ENCODE assay signal across 8 mouse cellular contexts in genomic region chr19:5056251-5056650, GRCm38 (mm10). TPM values are rescaled to one million over a fixed set of nuclear protein-coding genes. Genes with fewer than 3 reads are reported as not detected.
DNase-seq lines count a peak whose midpoint lies in the region; ATAC-seq lines count a peak whose summit lies in the region.

No protein-coding gene starts in this region.

- 0 out of 2 replicates have a peak overlapping the region, but pooled peaks have one; percentile 10 for H3K9ac ChIP-seq in hindbrain, embryonic 15.5 days

- ATAC-seq in cerebellum, adult (ENCODE audit: insufficient number of reproducible peaks, low FRiP score, low TSS enrichment), result no peak
- ATAC-seq in hindbrain, embryonic 15.5 days (ENCODE audit: low FRiP score, low read depth), result peak; percentile 15; the same call in 1 of the 2 replicates
- peak; percentile 57 for ATAC-seq in megakaryocyte progenitor cell, adult 5-6 weeks (replicated peaks; ENCODE audit: poor library complexity)

- H3K27me3 ChIP-seq in hindbrain, embryonic 15.5 days, result peaks cover 33% of the 10 kb centered on the region

- DNase-seq in cerebellum, adult 8-10 months, result peak; percentile 35
- DNase-seq in 416B (ENCODE audit: low read depth), result peak; percentile 44
- peak; percentile 83 for DNase-seq in embryo, embryonic 9.5 days (ENCODE audit: extremely low spot score)
- peak; percentile 57 for DNase-seq in yolk sac, embryonic 10.5 days (ENCODE audit: low spot score)
- no peak for DNase-seq in layer of hippocampus, adult 8-10 months (ENCODE audit: low spot score in 2 of 2)

- H3K4me1 ChIP-seq in hindbrain, embryonic 15.5 days (replicated peaks), result peaks cover 19% of the 10 kb centered on the region; the same call in 1 of the 2 replicates

- 12% methylated on average over 6 of the region's 6 CpGs for WGBS in hindbrain, embryonic 15.5 days

- H3K27ac ChIP-seq in hindbrain, embryonic 15.5 days (replicated peaks), result no peak overlapping the region

- no peak overlapping the region for H3K4me3 ChIP-seq in hindbrain, embryonic 15.5 days

- no peak overlapping the region for H3K4me2 ChIP-seq in hindbrain, embryonic 15.5 days

- no peaks in the 10 kb centered on the region for H3K9me3 ChIP-seq in hindbrain, embryonic 15.5 days

- no peaks in the 10 kb centered on the region for H3K36me3 ChIP-seq in hindbrain, embryonic 15.5 days

RNA-seq across cellular contexts. Expression of gene Rin1, which starts 6.0 kb away (rescaled TPM):
- 0.79 and 1.1 TPM in 2 replicates for polyA plus RNA-seq in hindbrain, embryonic 15.5 days (2015; fragmentation: Nextera tagmentation; extraction: Ambion mirVana)
- 0.17 and 0.22 TPM in 2 replicates for total RNA-seq in megakaryocyte progenitor cell, adult 5-6 weeks (2015)
- 0.12 and 0.47 TPM in 2 replicates for total RNA-seq in megakaryocyte progenitor cell, adult 5-6 weeks (2017)
- 100 to 1,000 TPM in 1 of 4 experiments, 10 to 100 TPM in 3; 89.3 to 115 (median 96.8) TPM for total RNA-seq in layer of hippocampus, adult 8-10 months (2022)

RNA-seq across cellular contexts. Expression of gene Cd248, which starts 11.6 kb away (rescaled TPM):
- polyA plus RNA-seq in hindbrain, embryonic 15.5 days (2015; fragmentation: Nextera tagmentation; extraction: Ambion mirVana), result 19.8 and 22.0 TPM in 2 replicates
- 0.20 and 0.30 TPM in 2 replicates for total RNA-seq in megakaryocyte progenitor cell, adult 5-6 weeks (2015)
- total RNA-seq in megakaryocyte progenitor cell, adult 5-6 weeks (2017), result 0.20 and 0.25 TPM in 2 replicates
- 1 to 10 TPM; 3.7 to 5.6 (median 4.4) TPM for total RNA-seq in layer of hippocampus, adult 8-10 months (2022)

RNA-seq across cellular contexts. Expression of gene Brms1, which starts 15.1 kb away (rescaled TPM):
- 30.7 and 31.7 TPM in 2 replicates for polyA plus RNA-seq in hindbrain, embryonic 15.5 days (2015; fragmentation: Nextera tagmentation; extraction: Ambion mirVana)
- 12.8 and 19.7 TPM in 2 replicates for total RNA-seq in megakaryocyte progenitor cell, adult 5-6 weeks (2015)
- 36.6 and 39.8 TPM in 2 replicates for total RNA-seq in megakaryocyte progenitor cell, adult 5-6 weeks (2017)
- total RNA-seq in layer of hippocampus, adult 8-10 months (2022), result 10 to 100 TPM; 18.3 to 24.6 (median 20.6) TPM

RNA-seq across cellular contexts. Expression of gene AC124502.3, which starts 17.6 kb away (rescaled TPM):
- 2.7 and 5.1 TPM in 2 replicates for polyA plus RNA-seq in hindbrain, embryonic 15.5 days (2015; fragmentation: Nextera tagmentation; extraction: Ambion mirVana)
- total RNA-seq in megakaryocyte progenitor cell, adult 5-6 weeks (2015), result 6.1 and 6.4 TPM in 2 replicates
- total RNA-seq in megakaryocyte progenitor cell, adult 5-6 weeks (2017), result 8.0 and 8.2 TPM in 2 replicates
- 1 to 10 TPM; 4.4 to 10.0 (median 6.3) TPM for total RNA-seq in layer of hippocampus, adult 8-10 months (2022)

RNA-seq across cellular contexts. Expression of gene B4gat1, which starts 17.6 kb away (rescaled TPM):
- 93.1 and 97.9 TPM in 2 replicates for polyA plus RNA-seq in hindbrain, embryonic 15.5 days (2015; fragmentation: Nextera tagmentation; extraction: Ambion mirVana)
- 0.99 TPM in 1 of 2 replicates, not detected in the other for total RNA-seq in megakaryocyte progenitor cell, adult 5-6 weeks (2015)
- total RNA-seq in megakaryocyte progenitor cell, adult 5-6 weeks (2017), result 0.75 TPM in 1 of 2 replicates, not detected in the other
- 100 to 1,000 TPM; 107 to 119 (median 111) TPM for total RNA-seq in layer of hippocampus, adult 8-10 months (2022)

Comparison
In these comparisons a context has a peak if more than half of its experiments do, and no peak if none do; other contexts are left out.
1. DNase-seq: peak in cerebellum, adult 8-10 months (single experiment), 416B (single experiment), embryo, embryonic 9.5 days (single experiment) and yolk sac, embryonic 10.5 days (single experiment); none in layer of hippocampus, adult 8-10 months (0 of 2).
2. RNA of gene Rin1, which starts 6.0 kb away (total RNA-seq): 89.3 to 115 TPM in layer of hippocampus, adult 8-10 months; 0.12 to 0.47 TPM in megakaryocyte progenitor cell, adult 5-6 weeks; every median in the first group is over 10 times any median in the second.